Comparison of ENCODE assay signal across 8 mouse cellular contexts in the genomic region with DNA sequence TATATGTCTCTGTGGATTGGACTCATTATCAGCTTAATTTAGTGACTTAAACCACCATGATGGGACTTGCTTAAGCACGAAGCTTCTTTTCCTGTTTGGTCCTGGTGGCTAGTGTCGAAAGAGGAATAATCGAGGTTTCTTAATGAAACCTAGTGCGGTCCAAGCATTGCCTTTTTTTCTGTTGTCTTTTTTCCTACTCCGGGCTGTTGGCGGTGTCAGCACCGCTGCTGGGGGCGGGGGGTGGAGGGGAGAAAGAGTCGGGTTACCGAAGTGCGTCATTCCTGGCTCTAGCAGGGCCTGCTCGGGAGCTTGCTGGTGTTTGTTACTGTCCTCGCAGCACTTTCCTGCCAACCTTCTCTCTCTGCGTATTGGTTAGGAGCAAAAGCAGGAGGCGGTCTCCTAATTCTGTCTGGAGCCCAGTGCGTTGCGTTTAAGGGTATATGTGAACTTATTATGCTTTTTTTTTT. TPM values are rescaled to one million over a fixed set of nuclear protein-coding genes. Genes with fewer than 3 reads are reported as not detected.
DNase-seq lines count a peak whose midpoint lies in the region; ATAC-seq lines count a peak whose summit lies in the region.

No protein-coding gene starts in this region.

- peak; percentile 81 for DNase-seq in MEL-GATA-1-ER (ENCODE audit: extremely low read depth, low read depth)
- peak; percentile 83 for DNase-seq in cerebellum, adult 9-10 months
- DNase-seq in layer of hippocampus, postnatal 14 days (ENCODE audit: low spot score in 2 of 2), result peak; percentile 55 to 77
- peak; percentile 92 for DNase-seq in lung, postnatal 10 days
- peak; percentile 76 for DNase-seq in ovary, postnatal 36 days (ENCODE audit: low spot score)
- peak; percentile 58 for DNase-seq in thymus, postnatal 25 days

- peak; percentile 69 for ATAC-seq in frontal cortex, adult (ENCODE audit: low TSS enrichment)
- ATAC-seq in hematopoietic stem cell, adult 5-6 weeks (replicated peaks in 1 of 2; ENCODE audit: insufficient read depth in 1 of 2, low FRiP score in 2 of 2, low TSS enrichment in 1 of 2, low read depth in 1 of 2, poor library complexity in 2 of 2, severe bottlenecking in 2 of 2), result peak; percentile 74 to 82

RNA-seq across cellular contexts. Expression of a gene that starts 2.8 kb away (rescaled TPM):
- total RNA-seq in hematopoietic stem cell, adult 5-6 weeks (2017), result 566 and 593 TPM in 2 replicates
- 10 to 100 TPM; 47.3 to 50.8 TPM for total RNA-seq in layer of hippocampus, postnatal 14 days (2021)

Comparison
In these comparisons a context has a peak if more than half of its experiments do, and no peak if none do; other contexts are left out.
1. Peak in every context shown above with its lines: DNase-seq and ATAC-seq.
2. RNA of a gene that starts 2.8 kb away (total RNA-seq): 566 to 593 TPM in hematopoietic stem cell, adult 5-6 weeks; 47.3 to 50.8 TPM in layer of hippocampus, postnatal 14 days; every median in the first group is over 10 times any median in the second.